Mouse (Mus musculus): ENCODE measurements around the gene Ltbp1. TPM values are rescaled to one million over a fixed set of nuclear protein-coding genes. Genes with fewer than 3 reads are reported as not detected.

Ltbp1 gene
- polyA plus RNA-seq, 1 experiment from 2014 or later = 174 TPM

DNA sequence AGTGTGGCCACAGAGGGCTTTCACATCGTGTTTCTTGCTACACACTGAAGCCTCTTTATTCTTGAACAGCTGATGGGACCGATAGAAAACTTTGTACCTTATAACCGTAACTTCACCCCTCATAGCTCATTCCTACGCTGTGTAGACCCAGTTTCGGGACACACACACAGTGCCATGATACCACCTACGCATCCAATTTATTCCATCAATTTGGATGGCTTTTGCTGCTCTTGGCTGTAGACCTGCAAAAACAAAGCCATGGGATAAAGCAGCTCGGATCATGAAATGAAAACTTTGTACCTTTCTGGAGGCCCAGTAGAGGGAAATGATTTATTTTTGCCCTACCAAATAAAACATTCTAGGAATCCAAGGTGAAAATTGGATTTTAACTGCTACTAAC lies 239.7 kb downstream of the Ltbp1 start:
- DNase-seq (ENCODE audit: low read depth, low spot score) = no peak
- POLR2A ChIA-PET = interaction anchor here (0.5 kb wide), 1 partner anchor 58 kb away, joined by 6 read pairs; no protein-coding TSS in a partner anchor

DNA sequence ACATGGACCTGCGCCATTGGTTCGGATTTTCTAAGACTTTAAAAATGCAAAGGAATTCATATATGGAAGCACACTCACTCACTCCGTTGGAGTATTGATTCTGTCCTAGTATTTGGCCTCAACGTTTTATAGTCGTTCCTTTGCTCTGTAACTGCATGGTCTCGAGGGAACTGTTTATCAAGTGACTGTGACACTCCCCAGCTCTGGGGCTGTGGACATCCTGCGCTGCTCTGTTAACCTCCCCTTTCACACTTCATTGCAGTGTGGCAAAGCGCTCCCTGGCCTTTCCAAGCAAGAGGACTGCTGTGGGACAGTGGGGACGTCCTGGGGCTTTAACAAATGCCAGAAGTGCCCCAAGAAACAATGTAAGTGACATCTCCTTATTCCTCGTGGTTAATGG lies 243.3 kb downstream of the Ltbp1 start:
- DNase-seq (ENCODE audit: low read depth, low spot score) (no peak), ATAC-seq (no peak)
- CTCF ChIA-PET = no interaction called here
- in situ Hi-C loops (cut with MboI; ENCODE audit: low pct_unique_long_range_greater_than_20kb) = no loop called here
- POLR2A ChIA-PET = no interaction called here
- no peaks in the 10 kb centered on the region for H3K27me3 ChIP-seq
- TF ChIP-seq CTCF (IDR thresholded peaks at IDR 0.05) = no peak

More for the DNA sequence above, 239.7 kb downstream of the Ltbp1 start:
- CTCF ChIA-PET = interaction anchor here (1.2 kb wide), 1 partner anchor 13 kb away, joined by 5 read pairs; no protein-coding TSS in a partner anchor
- ATAC-seq = no peak
- TF ChIP-seq CTCF (IDR thresholded peaks at IDR 0.05) = no peak
- in situ Hi-C loops (cut with MboI; ENCODE audit: low pct_unique_long_range_greater_than_20kb) = no loop called here
- H3K27me3 ChIP-seq = no peaks in the 10 kb centered on the region

DNA sequence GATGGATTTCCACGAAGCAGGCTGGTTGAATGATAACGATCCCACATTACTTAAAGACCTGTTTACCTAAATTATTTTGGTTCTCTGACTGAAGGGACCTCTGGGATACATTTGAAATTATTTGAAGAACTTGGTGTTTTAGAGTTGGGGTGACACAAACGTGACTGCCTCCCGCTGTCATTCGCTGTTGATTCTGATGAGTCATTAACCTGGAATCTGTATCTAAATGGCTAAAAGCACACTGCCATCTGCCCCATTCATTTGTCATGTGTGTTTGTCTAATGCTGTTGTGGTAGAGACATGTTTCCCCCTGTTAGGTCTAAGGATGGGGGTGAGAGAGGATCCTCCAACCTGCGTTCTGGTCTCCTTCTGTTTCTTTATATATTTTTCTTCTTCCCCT lies 245.2 kb downstream of the Ltbp1 start:
- no peaks in the 10 kb centered on the region for H3K27me3 ChIP-seq
- ATAC-seq (no peak), DNase-seq (ENCODE audit: low read depth, low spot score) (no peak)
- POLR2A ChIA-PET = no interaction called here
- in situ Hi-C loops (cut with MboI; ENCODE audit: low pct_unique_long_range_greater_than_20kb) = no loop called here
- CTCF ChIA-PET = no interaction called here
- TF ChIP-seq CTCF (IDR thresholded peaks at IDR 0.05) = no peak

DNA sequence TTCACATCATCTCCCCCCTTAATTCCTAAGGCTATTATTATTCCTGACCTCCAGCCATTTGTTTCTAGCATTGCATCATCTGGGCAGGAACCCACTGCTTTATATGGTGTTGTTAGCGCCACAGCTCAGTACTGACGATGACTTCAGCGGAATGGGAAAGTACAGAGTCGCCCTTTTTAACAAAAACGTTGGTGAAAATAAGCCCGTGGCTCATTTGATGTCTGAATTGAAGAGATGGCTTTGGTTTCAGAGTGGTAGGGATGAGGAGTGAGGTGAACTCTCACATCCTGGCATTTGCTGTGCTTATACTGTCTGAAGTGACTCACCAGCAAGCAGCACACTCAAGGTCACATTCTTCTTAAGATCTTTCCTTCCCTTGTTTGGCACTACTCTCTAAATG lies 245.7 kb downstream of the Ltbp1 start:
- TF ChIP-seq CTCF (IDR thresholded peaks at IDR 0.05) = no peak
- no peak for DNase-seq (ENCODE audit: low read depth, low spot score)
- CTCF ChIA-PET = no interaction called here
- in situ Hi-C loops (cut with MboI; ENCODE audit: low pct_unique_long_range_greater_than_20kb) = no loop called here
- no peak for ATAC-seq
- no peaks in the 10 kb centered on the region for H3K27me3 ChIP-seq
- POLR2A ChIA-PET = no interaction called here

DNA sequence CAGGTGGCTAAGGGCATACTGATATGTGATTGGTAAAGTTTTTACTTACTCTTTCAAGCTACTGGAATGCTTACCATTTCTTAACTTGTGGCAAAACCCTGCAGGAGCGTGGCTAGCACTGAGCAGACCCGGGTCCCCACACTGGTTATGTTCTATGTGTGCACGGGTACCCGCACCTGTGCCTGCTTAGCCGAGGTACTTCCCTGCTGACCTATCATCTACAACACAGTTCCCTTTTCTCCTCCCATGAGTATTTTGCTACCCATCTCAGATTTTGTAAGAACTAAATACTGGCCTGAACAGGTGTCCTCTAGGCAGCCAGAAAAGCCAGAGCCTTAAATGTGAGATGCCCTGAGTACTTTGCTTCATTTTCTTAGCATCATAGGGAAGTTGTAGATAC lies 247.2 kb downstream of the Ltbp1 start:
- no peaks in the 10 kb centered on the region for H3K27me3 ChIP-seq
- DNase-seq (ENCODE audit: low read depth, low spot score) (no peak), ATAC-seq (no peak)
- in situ Hi-C loops (cut with MboI; ENCODE audit: low pct_unique_long_range_greater_than_20kb) = no loop called here
- ChIA-PET POLR2A (no interaction called here), CTCF (interaction anchor here (1.4 kb wide), 1 partner anchor 141 kb away, joined by 3 read pairs; no protein-coding TSS in a partner anchor)
- TF ChIP-seq CTCF (IDR thresholded peaks at IDR 0.05) = no peak

- ATAC-seq (no peak), DNase-seq (ENCODE audit: low read depth, low spot score) (no peak)
- in situ Hi-C loops (cut with MboI; ENCODE audit: low pct_unique_long_range_greater_than_20kb) = no loop called here
- POLR2A ChIA-PET = no interaction called here
- no peak for TF ChIP-seq CTCF (IDR thresholded peaks at IDR 0.05)
- CTCF ChIA-PET = interaction anchor here (1.1 to 1.9 kb wide), 3 partner anchors 36 to 249 kb away, joined by 3 to 5 read pairs (median 3); no protein-coding TSS in a partner anchor
- H3K27me3 ChIP-seq = no peaks in the 10 kb centered on the region
Observed at GRCm38 (mm10) chr17:75254909-75255308, 249.5 kb downstream of the Ltbp1 start.

DNA sequence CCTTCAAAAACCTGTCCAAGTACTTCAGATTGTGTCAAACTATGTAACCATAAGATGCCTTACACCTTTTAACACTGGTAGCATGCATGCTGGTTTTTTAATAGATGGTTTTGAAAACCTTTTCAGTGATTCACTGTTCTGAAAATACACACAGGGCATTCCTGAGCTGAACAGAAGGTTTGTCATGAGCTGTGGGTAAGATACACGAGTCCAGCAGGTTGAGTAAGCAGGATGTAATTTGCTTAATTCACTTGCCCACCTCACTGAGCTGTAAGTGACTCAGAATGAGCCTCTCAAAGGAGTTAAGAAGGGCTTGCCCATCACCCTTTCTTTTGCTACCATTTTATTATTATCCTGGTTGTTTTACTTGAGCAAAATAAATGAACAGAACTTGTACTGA lies 250.6 kb downstream of the Ltbp1 start:
- H3K27me3 ChIP-seq = no peaks in the 10 kb centered on the region
- no peak for TF ChIP-seq CTCF (IDR thresholded peaks at IDR 0.05)
- ATAC-seq (peak; percentile 99), DNase-seq (ENCODE audit: low read depth, low spot score) (peak; percentile 73)
- ChIA-PET CTCF (interaction anchor here (0.8 to 1.9 kb wide), 3 partner anchors 13 to 250 kb away, joined by 3 to 5 read pairs (median 5); no protein-coding TSS in a partner anchor), POLR2A (interaction anchor here (0.6 to 1.5 kb wide), 2 partner anchors 17 to 99 kb away, joined by 3 read pairs; no protein-coding TSS in a partner anchor)
- in situ Hi-C loops (cut with MboI; ENCODE audit: low pct_unique_long_range_greater_than_20kb) = no loop called here

DNA sequence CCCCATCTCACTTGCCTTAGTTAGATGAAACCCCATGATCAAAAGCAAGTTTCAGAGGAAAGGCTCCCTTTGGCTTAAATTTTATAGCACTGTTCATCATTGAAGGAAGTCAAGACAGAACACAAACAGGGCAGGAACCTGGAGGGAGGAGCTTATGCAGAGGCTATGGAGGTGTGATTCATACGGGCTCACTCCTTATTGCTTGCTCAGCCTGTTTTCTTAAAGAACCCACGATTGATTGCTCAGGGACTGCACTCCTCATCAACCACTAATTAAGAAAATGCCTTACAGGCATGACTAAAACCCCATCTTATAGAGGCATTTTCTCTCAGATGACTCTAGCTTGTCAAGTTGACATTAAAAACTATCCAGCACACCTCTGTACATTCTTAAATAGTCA lies 253.1 kb downstream of the Ltbp1 start:
- ATAC-seq (no peak), DNase-seq (ENCODE audit: low read depth, low spot score) (no peak)
- H3K27me3 ChIP-seq = no peaks in the 10 kb centered on the region
- ChIA-PET POLR2A (no interaction called here), CTCF (no interaction called here)
- in situ Hi-C loops (cut with MboI; ENCODE audit: low pct_unique_long_range_greater_than_20kb) = no loop called here
- no peak for TF ChIP-seq CTCF (IDR thresholded peaks at IDR 0.05)

GRCm38 (mm10) chr17:75263336-75263990 lies 258.1 kb downstream of the Ltbp1 start:
- ChIA-PET CTCF (no interaction called here), POLR2A (no interaction called here)
- DNase-seq (ENCODE audit: low read depth, low spot score) (no peak), ATAC-seq (no peak)
- in situ Hi-C loops (cut with MboI; ENCODE audit: low pct_unique_long_range_greater_than_20kb) = no loop called here
- no peaks in the 10 kb centered on the region for H3K27me3 ChIP-seq
- TF ChIP-seq CTCF (IDR thresholded peaks at IDR 0.05) = no peak

- ATAC-seq (no peak), DNase-seq (ENCODE audit: low read depth, low spot score) (no peak)
- POLR2A ChIA-PET = interaction anchor here (0.7 kb wide), 1 partner anchor 283 kb away, joined by 4 read pairs; no protein-coding TSS in a partner anchor
- no peaks in the 10 kb centered on the region for H3K27me3 ChIP-seq
- in situ Hi-C loops (cut with MboI; ENCODE audit: low pct_unique_long_range_greater_than_20kb) = no loop called here
- CTCF ChIA-PET = interaction anchor here (0.7 to 1.2 kb wide), 2 partner anchors 13 to 111 kb away, joined by 3 to 5 read pairs; no protein-coding TSS in a partner anchor
- no peak for TF ChIP-seq CTCF (IDR thresholded peaks at IDR 0.05)
Observed at GRCm38 (mm10) chr17:75268506-75268905, 263.1 kb downstream of the Ltbp1 start.

DNA sequence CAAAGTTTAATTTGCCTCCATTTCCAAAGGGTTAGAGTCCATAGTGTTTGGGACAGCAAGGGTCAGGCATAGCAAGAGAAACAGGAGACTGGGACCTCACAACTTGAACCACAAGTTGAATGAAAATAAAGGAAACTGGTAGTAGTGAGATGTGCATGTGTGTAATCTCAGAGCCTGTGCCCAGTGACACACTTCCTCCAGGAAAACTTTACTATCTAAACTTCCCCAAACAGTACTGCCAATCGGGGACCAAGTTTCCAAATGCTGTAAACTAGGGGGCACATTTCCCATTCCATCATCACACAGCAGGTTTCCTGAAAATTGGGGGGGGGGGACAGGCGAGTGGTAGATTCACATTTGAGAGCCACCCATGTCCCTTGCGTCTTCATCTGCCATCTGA lies 267.1 kb downstream of the Ltbp1 start:
- CTCF ChIA-PET = no interaction called here
- ATAC-seq (no peak), DNase-seq (ENCODE audit: low read depth, low spot score) (no peak)
- POLR2A ChIA-PET = no interaction called here
- H3K27me3 ChIP-seq = no peaks in the 10 kb centered on the region
- TF ChIP-seq CTCF (IDR thresholded peaks at IDR 0.05) = no peak
- in situ Hi-C loops (cut with MboI; ENCODE audit: low pct_unique_long_range_greater_than_20kb) = no loop called here

All from Patski (cell line).